Mouse (Mus musculus): ENCODE measurements around the gene Alkbh5.
"Not testable (repeated sequence)": the region's sequence is repeated elsewhere in the genome, so short reads cannot be mapped to it uniquely, and the experiment has no call there.

The Alkbh5 gene

DNA sequence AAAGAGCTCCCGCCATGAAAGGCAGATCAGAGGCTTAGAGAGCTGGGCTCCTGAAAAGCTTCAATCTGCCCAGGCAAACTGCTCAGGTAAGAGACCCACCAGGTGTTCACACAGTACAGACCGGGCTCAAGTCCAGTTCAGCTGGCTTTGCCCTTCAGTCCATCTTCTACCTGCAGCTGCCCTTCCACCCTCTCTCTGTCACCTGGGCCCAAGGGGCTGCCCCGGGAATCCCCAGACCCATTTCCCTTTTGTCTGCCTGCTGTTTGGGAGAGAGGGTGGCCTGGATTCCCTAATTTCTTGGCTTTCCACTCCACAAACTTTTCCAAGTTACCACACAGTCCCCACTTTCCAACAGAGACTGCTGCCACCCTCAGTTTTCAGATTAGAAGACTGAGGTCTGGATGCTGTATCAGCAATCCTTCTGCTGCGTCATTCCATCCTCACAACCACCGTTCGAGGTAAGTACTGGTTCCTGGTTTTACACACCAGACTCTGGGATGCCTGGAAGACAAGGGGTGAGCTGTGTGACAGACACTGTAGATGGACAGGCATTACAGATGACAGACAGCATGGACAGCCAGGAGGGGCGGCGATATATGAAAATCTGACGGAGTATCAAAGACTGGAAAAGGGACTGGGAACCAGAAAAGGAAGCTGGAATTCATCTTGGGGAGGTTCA, at the start of gene Alkbh5:
Gene Alkbh5, plus strand, starts transcription at position 202 of the 679 bp plus-strand sequence.
- peak; percentile 25 to 29 for DNase-seq

DNA sequence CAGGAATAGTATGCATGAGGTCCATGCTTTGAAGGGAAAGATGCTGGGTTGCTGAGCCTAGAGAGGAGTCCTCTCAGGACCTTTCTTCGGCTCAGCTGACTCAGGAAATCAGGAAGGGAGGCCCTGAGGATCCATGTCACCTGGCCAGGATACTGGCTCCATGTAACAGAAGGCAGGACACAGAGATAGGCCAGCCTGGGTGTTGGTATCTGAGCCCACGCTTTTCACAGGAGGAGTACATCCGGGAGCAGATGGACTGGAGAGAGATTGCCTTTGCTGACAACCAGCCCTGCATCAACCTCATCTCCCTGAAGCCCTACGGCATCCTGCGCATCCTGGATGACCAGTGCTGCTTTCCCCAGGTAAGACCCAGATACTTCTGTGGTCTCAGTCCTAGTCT, 43.5 kb upstream of the Alkbh5 start:
- DNase-seq, result no peak

DNA sequence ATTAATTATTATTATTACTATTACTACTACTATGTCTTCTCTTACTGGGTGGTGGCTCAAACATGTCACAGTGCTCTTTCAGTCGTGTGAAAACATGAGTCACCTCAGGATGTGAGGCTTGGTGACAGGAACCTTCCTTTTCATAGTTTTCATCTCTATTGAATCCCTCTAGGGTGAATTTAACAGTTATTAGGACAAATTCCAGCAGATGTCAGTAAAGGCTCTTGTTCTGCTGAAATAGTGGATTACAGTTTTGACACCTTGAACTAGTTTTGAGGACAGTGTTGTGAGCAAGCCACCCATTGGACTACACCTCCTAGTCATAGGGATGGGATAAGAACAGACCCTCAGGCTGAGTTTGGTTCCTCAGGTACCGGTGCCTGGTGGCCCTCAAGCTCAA, 40.5 kb upstream of the Alkbh5 start:
- no peak for DNase-seq

DNA sequence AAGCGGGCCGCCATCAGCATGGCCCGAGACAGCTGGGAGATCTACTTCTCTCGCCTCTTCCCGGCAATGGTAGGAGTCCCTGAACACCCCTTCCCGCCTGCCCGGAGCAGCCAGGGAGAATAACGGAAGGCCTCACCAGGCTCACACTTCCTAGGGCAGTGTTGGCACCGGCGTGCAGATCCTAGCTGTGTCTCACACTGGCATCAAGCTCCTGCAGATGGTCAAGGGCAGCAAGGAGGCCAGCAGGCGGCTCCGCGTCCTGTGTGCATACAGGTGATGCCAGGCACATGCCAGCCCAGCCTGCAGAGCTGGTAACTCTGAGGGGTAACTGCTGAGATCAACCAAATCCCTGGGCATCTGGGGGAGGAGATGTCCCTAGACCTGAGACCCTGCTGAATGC, 28.9 kb upstream of the Alkbh5 start:
- DNase-seq, result no peak

DNA sequence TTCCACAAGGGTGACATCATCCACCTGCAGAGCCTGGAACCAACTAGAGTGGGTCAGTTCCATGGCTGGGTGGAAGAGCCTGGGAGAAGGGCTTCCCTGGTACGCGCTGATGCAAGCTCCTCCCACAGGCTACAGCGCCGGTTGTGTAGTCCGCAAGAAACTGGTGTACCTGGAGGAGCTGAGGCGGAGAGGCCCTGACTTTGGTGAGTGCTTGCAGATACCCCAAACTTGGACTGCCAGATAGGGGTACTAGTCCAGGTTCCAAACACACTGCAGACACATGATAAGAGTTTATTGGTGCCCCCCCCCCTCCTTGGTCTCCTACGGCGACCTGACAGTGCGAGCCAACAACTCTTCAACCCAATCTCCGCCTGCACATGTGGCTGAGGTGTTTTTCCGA, 27.2 kb upstream of the Alkbh5 start:
- DNase-seq, result no peak

DNA sequence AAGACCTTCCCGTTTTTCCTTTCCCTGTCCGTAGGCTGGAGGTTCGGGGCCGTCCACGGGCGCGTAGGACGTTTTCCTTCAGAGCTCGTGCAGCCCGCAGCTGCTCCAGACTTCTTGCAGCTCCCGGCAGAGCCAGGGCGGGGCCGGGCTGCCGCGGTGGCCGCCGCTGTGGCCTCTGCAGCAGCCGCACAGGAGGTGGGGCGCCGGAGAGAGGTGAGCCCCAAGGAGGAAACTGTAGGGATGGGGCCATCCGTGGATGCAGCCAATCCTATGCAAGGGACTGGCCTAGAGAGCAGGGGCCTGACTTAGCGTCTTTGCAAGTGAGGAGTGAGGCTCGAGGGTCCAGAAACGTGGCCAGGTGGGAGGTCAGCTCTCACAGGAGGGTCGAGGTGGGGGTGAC, 26.7 kb upstream of the Alkbh5 start:
- DNase-seq, result peak in 1 of 2 experiments; percentile 41

DNA sequence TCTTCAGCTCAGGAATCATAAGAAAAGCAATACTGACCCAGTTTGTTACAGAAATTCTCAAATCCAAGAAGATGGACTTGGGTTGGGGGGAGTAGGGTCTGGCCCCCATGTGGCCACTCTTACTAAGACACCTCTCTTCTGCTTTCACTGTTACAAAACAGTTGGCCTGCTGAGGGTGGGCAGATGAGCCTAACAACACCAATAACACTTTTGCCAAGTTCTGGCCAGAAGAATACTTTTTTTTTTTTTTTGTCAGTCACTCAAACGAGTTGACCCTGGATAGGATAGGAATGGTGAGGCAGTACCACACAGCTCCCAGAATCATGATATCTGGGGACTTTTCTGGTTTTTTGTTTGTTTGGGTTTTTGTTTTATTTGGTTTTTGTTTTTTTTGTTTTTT, 24.3 kb upstream of the Alkbh5 start:
- DNase-seq, result no peak

DNA sequence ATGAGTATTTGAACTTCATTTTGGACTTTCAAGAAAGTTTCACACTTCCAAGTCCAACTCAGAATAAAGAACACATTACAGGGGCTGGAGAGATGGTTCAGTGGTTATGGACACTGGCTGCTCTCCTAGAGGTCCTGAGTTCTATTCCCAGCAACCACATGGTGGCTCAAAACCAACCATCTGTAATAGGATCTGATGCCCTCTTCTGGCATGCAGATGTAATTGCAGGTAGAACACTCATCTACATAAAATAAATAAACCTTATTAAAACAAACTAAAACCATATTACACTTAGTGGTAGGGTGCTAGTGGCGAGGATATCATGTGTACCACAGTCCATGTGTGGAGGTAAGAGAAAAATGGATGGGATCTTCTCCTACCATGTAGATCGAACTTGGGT, 23.7 kb upstream of the Alkbh5 start:
- DNase-seq, result no peak

DNA sequence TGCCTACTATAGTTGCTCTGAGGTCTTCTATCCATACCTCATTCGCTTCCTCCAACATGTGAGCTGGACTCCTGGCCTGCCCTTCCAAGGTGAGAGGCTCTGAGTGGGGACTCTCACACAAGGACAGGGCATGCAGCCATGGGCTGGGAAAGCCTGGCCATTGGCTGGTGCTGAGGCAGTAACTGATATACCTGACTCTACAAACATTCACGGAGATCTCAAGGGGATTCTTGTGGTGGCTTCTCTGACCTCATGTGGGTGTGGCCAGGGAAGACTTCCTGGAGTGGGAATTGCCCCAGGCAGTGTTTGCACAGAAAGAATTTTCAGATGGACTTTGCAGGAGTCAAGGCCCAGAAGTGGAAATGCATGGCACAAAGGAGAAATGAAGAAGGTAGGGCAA, 21.2 kb upstream of the Alkbh5 start:
- DNase-seq, result peak; percentile 54 to 88

DNA sequence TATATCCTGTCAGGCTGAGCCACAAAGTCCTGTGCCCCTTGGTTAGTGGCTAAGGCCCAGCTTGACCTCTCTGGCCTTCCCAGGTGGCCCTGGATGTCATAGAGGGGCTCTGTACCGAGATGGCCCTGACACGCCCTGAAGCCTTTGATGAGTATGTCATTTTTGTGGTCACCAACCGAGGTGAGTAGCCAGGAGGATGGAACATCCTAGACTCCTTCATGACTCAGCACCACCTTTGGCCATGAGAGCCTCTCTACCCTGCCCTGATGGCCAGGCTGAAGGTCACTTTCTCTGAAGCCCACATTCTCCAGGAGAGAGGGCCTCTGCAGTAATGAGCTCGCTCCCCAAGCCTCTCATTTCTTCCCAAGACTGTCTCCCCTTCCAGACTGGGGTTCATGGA, 17.9 kb upstream of the Alkbh5 start:
- no peak for DNase-seq

DNA sequence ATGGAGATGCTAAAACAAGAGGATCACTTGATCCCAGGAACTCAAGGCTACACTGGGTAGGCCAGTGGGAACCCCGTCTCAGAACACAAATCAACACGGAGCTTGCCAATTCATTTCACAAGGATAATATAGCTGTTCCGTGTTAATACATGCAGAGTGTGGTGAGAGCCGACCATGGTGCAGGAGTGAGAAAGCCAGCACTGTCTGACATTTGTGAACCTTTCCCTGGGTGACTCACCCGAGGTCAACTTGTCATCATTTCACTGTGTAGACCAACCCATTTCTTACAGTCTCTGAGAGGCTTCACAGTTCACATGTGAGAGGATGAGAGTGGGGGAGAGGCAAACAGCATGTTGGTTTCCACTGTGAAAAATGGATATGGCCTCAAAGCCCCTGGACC, 14.2 kb upstream of the Alkbh5 start:
- DNase-seq, result no peak

DNA sequence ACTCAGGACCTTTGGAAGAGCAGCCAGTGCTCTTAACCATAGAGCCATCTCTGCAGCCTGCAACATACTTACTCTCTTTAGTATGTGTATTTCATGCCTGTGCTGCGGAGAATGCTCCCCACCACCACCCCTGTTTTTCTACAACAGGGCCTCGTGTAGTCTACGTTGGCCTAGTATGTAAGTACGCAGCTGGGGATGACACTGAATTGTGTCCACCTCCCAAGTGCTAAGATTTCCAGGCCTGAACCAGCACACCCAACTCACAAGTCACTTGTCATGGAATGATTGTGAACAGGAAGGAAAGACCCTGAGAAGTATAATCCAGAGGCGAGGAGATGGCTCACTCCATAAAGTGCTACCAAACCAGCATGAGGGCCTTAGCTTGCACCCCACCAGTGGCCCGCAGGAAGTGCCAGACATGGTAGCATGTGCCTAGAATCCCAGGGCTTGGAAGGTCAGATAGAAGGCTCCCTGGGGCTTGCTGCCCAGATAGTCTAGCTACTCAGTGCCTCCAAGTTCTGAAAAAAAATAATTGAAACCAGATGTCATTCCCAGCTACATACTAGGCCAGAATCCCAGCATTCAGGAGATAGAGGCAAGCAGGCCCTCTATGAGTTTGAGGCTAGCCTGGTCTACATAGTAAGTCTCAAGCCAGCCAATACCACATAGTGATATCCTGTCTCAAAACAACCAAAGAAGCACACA, 13.4 kb upstream of the Alkbh5 start:
- no peak for DNase-seq

DNA sequence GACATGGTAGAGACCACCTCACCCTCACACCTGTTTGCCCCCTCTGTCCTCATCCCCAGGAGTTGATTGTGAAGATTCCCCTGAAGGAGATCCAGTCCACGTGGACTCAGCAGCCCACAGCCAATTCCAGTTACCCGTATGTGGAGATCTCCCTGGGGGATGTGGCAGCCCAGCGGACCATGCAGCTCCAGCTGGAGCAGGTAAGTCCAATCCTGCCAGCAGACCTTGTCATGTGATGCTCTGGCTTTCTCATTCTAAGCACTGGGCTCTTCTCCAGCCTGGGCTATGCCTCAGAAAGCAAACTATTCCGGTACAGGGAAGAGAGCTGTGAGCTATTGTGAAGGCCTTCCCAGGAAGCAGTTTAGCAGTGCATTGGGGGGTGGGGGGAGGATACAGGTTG, 9.7 kb upstream of the Alkbh5 start:
- no peak for DNase-seq

DNA sequence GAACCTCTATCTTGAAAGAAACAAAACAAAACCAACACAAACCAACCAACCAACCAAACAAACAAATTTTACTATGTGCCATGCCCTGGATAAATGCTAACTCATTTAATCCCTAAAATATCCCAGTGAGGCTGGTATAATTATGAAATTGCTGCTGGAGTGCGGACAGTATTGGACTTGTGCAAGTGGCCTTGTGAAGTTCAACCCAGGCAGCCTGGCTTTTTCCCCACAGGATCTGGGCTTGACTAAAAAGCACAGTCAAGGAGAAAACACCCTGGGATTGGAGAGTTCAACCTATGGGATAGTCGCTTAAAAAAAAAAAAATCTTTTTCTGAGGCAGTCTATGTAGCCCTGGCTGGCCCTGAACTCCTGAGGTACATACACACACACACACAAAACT, 505 bp upstream of the Alkbh5 start:
- no peak for DNase-seq

DNA sequence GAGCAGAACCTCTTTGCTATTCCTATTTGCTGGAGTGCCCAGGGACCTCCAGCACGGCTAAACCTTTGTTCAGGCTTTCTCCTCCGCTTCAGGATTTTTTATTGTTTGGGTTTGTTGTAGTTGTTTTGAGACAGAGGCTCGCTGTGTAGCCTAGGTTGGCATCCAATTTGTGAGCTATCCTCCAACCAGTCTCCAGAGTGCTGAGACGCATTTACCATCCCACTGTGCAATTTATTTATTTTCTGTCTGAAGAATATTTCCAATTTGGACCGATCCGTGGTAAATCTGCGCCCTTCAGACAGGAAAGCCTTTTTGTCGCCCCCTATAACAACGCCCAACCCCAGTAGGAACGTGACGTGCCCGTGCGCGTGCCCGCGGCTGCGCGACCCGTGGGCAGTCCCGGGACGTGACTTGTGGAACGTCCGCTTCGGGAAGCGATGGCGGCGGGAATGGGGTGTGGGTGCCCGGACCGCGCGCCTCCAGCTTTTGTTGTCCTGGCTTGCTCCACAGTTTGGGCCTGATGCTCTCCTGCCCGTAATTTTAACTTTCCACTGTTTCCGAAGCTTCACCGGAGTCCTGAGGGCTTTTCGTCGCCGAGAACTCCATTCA, 782 bp downstream of the Alkbh5 start:
- peak; percentile 93 to 95 for DNase-seq

DNA sequence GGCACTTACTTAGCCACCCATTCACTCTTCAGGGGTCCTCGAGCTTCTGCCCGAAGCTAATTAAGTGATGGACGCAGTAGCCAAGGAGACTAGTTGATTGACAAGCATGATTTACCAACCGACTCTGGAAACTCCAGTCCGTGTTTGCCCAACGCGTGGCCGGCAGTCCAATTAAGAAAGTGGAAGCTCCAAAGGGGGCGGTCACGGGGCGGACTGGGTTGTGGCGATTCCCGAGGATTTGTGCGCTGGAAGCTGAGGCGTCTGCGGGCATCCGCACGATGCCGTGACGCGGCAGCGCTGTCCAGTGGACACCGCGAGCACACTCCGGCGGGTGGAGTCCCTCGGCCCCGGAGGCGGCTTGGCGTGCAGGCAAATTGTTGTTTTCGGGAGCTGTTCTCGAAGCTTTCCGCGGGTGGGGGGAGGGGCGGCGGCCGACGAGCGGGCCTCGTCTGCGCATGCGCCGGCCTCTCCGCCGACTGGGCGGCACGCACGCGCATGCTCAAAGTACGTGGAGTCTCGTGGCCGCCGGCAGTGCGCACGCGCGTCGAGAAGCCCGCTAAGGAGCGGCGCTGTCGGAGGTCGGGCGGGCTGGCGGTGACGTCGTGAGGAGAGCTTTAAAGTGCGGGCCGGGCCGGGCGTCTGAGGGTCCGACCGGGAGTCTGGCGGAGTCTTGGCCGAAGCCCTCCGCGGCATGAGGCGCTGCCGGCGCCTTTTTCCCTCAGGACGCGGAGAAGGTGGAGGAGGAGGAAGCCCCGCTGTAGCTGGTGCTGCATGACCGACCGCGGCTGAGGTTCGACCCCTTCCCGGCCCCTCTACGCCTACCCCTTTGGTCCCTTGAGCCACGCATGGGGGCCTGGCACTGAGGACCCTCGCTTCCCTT, 1.5 kb downstream of the Alkbh5 start:
- DNase-seq, result peak; percentile 97 to 99

DNA sequence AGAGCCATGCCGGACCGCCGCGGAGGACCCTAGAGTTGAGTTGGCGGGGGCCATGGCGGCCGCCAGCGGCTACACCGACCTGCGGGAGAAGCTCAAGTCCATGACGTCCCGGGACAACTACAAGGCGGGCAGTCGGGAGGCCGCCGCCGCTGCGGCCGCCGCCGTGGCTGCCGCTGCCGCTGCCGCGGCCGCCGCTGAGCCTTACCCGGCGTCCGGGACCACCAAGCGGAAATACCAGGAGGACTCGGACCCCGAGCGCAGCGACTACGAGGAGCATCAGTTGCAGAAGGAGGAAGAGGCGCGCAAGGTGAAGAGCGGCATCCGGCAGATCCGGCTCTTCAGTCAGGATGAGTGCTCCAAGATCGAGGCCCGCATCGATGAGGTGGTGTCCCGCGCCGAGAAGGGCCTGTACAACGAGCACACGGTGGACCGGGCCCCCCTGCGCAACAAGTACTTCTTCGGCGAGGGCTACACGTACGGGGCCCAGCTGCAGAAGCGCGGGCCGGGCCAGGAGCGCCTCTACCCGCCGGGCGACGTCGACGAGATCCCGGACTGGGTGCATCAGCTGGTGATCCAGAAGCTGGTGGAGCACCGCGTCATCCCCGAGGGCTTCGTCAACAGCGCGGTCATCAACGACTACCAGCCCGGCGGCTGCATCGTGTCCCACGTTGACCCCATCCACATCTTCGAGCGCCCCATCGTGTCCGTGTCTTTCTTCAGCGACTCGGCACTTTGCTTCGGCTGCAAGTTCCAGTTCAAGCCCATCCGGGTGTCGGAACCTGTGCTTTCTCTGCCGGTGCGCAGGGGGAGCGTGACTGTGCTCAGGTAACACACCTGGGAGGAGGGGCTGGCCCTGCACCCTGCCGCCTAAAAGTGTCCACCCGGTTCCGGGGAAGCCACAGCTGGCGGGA, 2.4 kb downstream of the Alkbh5 start:
- DNase-seq, result peak; percentile 51 to 52

DNA sequence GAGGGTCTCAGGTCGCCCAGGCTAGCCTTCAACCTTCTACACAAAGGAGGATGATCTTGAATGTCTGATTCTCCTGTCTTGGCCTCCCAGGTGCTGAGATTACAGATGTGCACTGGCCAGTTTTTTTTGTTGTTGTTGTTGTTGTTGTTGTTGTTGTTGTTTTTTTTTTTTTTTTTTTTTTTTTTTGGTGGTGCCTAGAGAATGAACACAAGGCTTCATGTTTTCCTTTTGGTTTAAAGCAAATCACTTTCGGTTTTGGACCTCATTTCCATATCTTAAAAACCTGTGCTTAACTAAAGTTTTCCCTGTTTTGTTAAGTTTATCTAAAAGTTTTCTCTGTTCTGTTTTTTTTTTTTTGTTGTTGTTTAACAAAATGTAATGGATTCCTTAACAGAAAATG, 3.4 kb downstream of the Alkbh5 start:
- no peak for DNase-seq

DNA sequence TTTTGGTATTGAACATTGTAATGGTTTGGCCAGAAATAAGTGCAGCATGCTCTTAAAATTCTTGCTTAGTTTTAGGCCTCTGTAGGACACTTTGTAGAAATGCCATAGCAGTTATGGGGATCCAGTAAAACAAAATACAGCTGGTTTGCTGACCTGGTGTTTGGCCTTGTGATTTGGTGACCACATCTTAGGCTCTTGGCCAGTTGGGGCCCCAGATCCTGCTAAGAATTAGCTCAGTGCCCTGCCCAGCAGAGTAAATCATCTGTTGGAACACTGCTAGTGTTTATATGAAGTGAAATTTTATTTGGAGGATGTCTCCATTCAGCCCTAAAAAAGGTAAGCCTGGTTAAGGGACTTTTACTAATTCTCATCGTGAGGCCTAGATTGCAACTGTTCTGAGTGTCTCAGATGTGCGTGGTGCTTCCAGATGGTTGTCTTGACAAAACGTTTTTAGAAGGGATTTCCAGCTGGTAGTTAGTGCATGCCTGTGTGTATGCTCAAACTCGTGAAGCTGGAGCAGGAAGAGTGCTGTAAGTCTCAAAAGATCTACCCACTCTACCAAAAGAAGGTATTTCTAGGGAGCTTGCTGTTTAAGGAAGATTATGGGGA, 3.9 kb downstream of the Alkbh5 start:
- DNase-seq, result peak; percentile 45 to 54

DNA sequence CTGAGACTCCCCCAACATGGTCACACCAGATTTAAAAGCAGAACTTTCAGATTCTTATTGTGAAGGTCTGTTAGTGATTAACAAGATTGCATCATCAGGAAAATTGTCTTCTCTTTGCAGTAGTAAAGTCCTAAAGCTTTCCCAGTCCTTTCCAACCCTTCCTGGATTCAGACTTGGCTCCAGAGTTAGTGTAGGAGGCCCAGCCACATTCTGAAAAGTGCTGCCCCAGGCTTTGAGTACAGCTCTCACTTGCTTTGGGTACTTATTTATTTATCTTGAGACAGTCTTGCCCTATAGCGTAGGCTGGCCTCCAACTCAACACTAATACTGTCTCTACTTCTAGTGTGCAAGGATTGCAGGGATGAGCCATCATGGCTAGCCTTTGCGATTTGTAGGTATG, 4.6 kb downstream of the Alkbh5 start:
- DNase-seq, result no peak

DNA sequence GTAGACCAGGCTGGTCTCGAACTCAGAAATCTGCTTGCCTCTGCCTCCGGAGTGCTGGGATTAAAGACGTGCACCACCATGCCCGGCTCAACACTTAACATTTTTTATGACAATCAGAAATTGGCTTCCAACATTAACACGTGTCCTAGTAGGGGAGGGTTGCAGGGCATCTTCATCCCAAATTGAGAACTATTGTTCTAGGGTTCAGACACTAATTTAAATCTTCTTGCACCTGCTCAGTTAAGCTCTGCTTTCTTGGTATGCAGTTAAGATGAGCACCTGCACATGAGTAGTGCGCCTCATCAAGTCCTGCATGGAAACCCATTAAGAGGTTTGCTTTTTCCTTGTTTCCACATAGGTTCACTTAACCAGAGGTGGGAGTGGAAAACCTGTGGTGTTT, 5.7 kb downstream of the Alkbh5 start:
- DNase-seq, result no peak

DNA sequence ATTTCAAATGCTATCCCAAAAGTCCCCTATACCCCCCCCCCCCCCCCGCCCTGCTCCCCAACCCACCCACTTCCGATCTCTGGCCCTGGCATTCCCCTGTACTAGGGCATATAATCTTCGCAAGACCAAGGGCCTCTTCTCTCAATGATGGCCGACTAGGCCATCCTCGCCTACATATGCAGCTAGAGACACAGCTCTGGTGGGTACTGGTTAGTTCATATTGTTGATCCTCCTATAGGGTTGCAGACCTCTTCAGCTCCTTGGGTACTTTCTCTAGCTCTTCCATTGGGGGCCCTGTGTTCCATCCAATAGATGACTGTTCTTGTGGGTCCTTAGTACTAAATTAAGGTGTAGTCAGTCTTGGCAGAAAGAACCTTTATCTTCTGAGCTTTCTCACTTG, 7.0 kb downstream of the Alkbh5 start:
- not testable (repeated sequence) for DNase-seq
